In the genomic region with DNA sequence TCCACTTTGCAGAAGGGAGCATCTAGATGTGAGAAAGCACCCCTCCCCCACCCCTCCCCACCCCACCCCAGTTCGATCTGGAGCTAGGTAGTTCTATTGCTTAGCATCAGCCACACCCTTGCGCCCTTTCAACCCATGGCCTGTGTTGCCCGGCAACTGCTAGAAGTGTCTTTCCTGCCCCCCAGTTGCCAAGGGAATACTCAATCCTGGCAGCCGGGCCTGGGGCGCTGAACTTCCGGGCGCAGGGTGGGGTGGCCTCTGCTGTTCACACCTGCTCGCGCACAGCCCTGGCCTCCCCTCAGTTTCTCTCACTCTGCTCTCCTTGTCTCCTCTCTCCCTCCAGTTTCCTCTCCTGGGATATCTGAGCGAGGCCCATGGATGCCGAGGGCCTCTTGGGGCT, we compare ENCODE assay signal across 23 mouse cellular contexts. TPM values are rescaled to one million over a fixed set of nuclear protein-coding genes. Genes with fewer than 3 reads are reported as not detected.
DNase-seq lines count a peak whose midpoint lies in the region; ATAC-seq lines count a peak whose summit lies in the region.
"Had no signal": no experiment of that assay in that cellular context is flagged by ENCODE, and none has a peak within 500 bp of the region (broad histone marks: within the 10 kb centered on the region; RNA-seq: fewer than 3 reads in every experiment).

No protein-coding gene starts in this region.

- WGBS in hindbrain, embryonic 13.5 days, result 58% methylated on average over 11 of the region's 11 CpGs
- WGBS in hindbrain, embryonic 16.5 days, result 51% methylated on average over 11 of the region's 11 CpGs
- WGBS in neural tube, embryonic 13.5 days, result 59% methylated on average over 11 of the region's 11 CpGs
- WGBS in limb, embryonic 10.5 days, result 61% methylated on average over 11 of the region's 11 CpGs

- ATAC-seq in hindbrain, embryonic 13.5 days (ENCODE audit: low FRiP score), result no peak
- no peak for ATAC-seq in hindbrain, embryonic 16.5 days
- ATAC-seq in neural tube, embryonic 13.5 days (ENCODE audit: low read depth), result no peak

- peaks cover 14% of the 10 kb centered on the region; the same call in 1 of the 2 replicates for H3K27me3 ChIP-seq in hindbrain, embryonic 13.5 days
- H3K27me3 ChIP-seq in hindbrain, embryonic 16.5 days (replicated peaks; ENCODE audit: control insufficient read depth, insufficient read depth, low read length), result no peaks in the 10 kb centered on the region
- H3K27me3 ChIP-seq in neural tube, embryonic 13.5 days, result 0 out of 2 replicates have a peak, but pooled peaks cover 9% of the 10 kb centered on the region
- H3K27me3 ChIP-seq in limb, embryonic 10.5 days (ENCODE audit: low read depth, poor library complexity, severe bottlenecking), result peaks cover 30% of the 10 kb centered on the region; the same call in 1 of the 2 replicates
- H3K27me3 ChIP-seq: liver, embryonic 13.5 days; stomach, embryonic 15.5 days had no signal

- H3K9me3 ChIP-seq in hindbrain, embryonic 13.5 days, result no peaks in the 10 kb centered on the region
- no peaks in the 10 kb centered on the region for H3K9me3 ChIP-seq in hindbrain, embryonic 16.5 days (ENCODE audit: control insufficient read depth, low read length)
- H3K9me3 ChIP-seq in neural tube, embryonic 13.5 days, result no peaks in the 10 kb centered on the region
- no peaks in the 10 kb centered on the region for H3K9me3 ChIP-seq in limb, embryonic 10.5 days (replicated peaks)
- H3K9me3 ChIP-seq: embryonic facial prominence, embryonic 10.5 days; liver, embryonic 13.5 days; stomach, embryonic 15.5 days had no signal

- no peak overlapping the region for H3K4me3 ChIP-seq in hindbrain, embryonic 13.5 days
- no peak overlapping the region for H3K4me3 ChIP-seq in hindbrain, embryonic 16.5 days (ENCODE audit: low read length)
- no peak overlapping the region for H3K4me3 ChIP-seq in neural tube, embryonic 13.5 days
- no peak overlapping the region for H3K4me3 ChIP-seq in limb, embryonic 10.5 days
- H3K4me3 ChIP-seq: embryonic facial prominence, embryonic 10.5 days; left cerebral cortex, adult 2 months; liver, embryonic 13.5 days; stomach, embryonic 15.5 days had no signal

- peaks cover 8% of the 10 kb centered on the region for H3K4me1 ChIP-seq in hindbrain, embryonic 13.5 days (replicated peaks)
- H3K4me1 ChIP-seq in hindbrain, embryonic 16.5 days (ENCODE audit: control insufficient read depth, insufficient read depth, low read depth, low read length), result no peaks in the 10 kb centered on the region
- H3K4me1 ChIP-seq in neural tube, embryonic 13.5 days (replicated peaks), result peaks cover 5% of the 10 kb centered on the region; the same call in 1 of the 2 replicates
- peaks cover 10% of the 10 kb centered on the region; the same call in 1 of the 2 replicates for H3K4me1 ChIP-seq in limb, embryonic 10.5 days
- H3K4me1 ChIP-seq: liver, embryonic 13.5 days; stomach, embryonic 15.5 days had no signal

- no peak overlapping the region for H3K27ac ChIP-seq in hindbrain, embryonic 13.5 days
- H3K27ac ChIP-seq in hindbrain, embryonic 16.5 days (ENCODE audit: low read depth, low read length), result no peak overlapping the region
- H3K27ac ChIP-seq in neural tube, embryonic 13.5 days (replicated peaks), result no peak overlapping the region
- peak overlapping the region; percentile 36; the same call in 1 of the 2 replicates for H3K27ac ChIP-seq in limb, embryonic 10.5 days
- H3K27ac ChIP-seq: embryonic facial prominence, embryonic 10.5 days; left cerebral cortex, adult 2 months; liver, embryonic 13.5 days; stomach, embryonic 15.5 days had no signal

- no peak overlapping the region for H3K4me2 ChIP-seq in hindbrain, embryonic 13.5 days
- H3K4me2 ChIP-seq in hindbrain, embryonic 16.5 days (ENCODE audit: low read length), result no peak overlapping the region
- no peak overlapping the region for H3K4me2 ChIP-seq in neural tube, embryonic 13.5 days
- H3K4me2 ChIP-seq: liver, embryonic 13.5 days; lung, embryonic 14.5 days; stomach, embryonic 15.5 days had no signal

- 0 out of 2 replicates have a peak overlapping the region, but pooled peaks have one; percentile 3 for H3K9ac ChIP-seq in hindbrain, embryonic 13.5 days
- no peak overlapping the region; the same call in 1 of the 2 replicates for H3K9ac ChIP-seq in hindbrain, embryonic 16.5 days (ENCODE audit: low read depth, low read length)
- peak overlapping the region; percentile 31; the same call in 1 of the 2 replicates for H3K9ac ChIP-seq in neural tube, embryonic 13.5 days
- H3K9ac ChIP-seq: liver, embryonic 13.5 days; lung, embryonic 14.5 days; stomach, embryonic 15.5 days had no signal

- no peaks in the 10 kb centered on the region for H3K36me3 ChIP-seq in hindbrain, embryonic 13.5 days
- no peaks in the 10 kb centered on the region for H3K36me3 ChIP-seq in hindbrain, embryonic 16.5 days (ENCODE audit: control insufficient read depth, insufficient read depth, low read length)
- H3K36me3 ChIP-seq in neural tube, embryonic 13.5 days, result no peaks in the 10 kb centered on the region
- H3K36me3 ChIP-seq in limb, embryonic 10.5 days, result no peaks in the 10 kb centered on the region
- H3K36me3 ChIP-seq: embryonic facial prominence, embryonic 10.5 days; liver, embryonic 13.5 days; stomach, embryonic 15.5 days had no signal

- DNase-seq in neural tube, embryonic 10.5 days (ENCODE audit: extremely low spot score, low spot score), result no peak
- peak; percentile 36 for DNase-seq in NIH3T3 (ENCODE audit: low read depth)
- DNase-seq in limb, embryonic 10.5 days (ENCODE audit: low spot score), result no peak
- no peak for DNase-seq in spleen, adult 12 weeks (ENCODE audit: low spot score)
- DNase-seq: adrenal gland, adult 2 months; cerebellum, adult 8-10 months; gastrocnemius, postnatal 10 days; heart, adult 18-20 months; kidney, adult 9 months; kidney, postnatal 4 days; layer of hippocampus, adult 9-11 months; left cerebral cortex, postnatal 4 days; liver, embryonic 13.5 days; lung, embryonic 14.5 days; lung, postnatal 4 days; right cerebral cortex, postnatal 25 days; thymus, postnatal 14 days had no signal

RNA-seq across cellular contexts. Expression of a gene that starts 31.8 kb away (rescaled TPM):
- 20.9 and 22.9 TPM in 2 replicates for polyA plus RNA-seq in hindbrain, embryonic 13.5 days (2015; fragmentation: Nextera tagmentation; extraction: Ambion mirVana)
- 15.7 and 17.1 TPM in 2 replicates for polyA plus RNA-seq in hindbrain, embryonic 16.5 days (2015; fragmentation: Nextera tagmentation; extraction: Ambion mirVana)
- 20.0 and 25.2 TPM in 2 replicates for polyA plus RNA-seq in neural tube, embryonic 13.5 days (2015; fragmentation: Nextera tagmentation; extraction: Ambion mirVana)
- polyA plus RNA-seq in limb, embryonic 10.5 days (2016; fragmentation: Nextera tagmentation; extraction: Ambion mirVana), result 5.9 and 6.4 TPM in 2 replicates
